Mouse (Mus musculus) heart, postnatal 10 days (tissue): ENCODE measurements around the gene Hexb. TPM values are rescaled to one million over a fixed set of nuclear protein-coding genes. Genes with fewer than 3 reads are reported as not detected.

Source experiments
- DNase-seq, 2 experiments: peaks; one replicate each; pipeline ENCODE4 v3.0.0; 2021
- intact Hi-C: fragments of 180-260 bp; cut with DNase I; formaldehyde crosslinking; loops from one replicate; pipeline ENCODE4 v1.15.1; 2025
- total RNA-seq, 2 experiments: library from RNA; stranded (reverse); gene quantifications; 2 replicates each; pipeline ENCODE4 v1.2.3; 2021

Hexb gene
- total RNA-seq, 2 experiments from 2014 or later = 24.3 to 29.8 TPM

GRCm38 (mm10) chr13:97227795-97228194, 29.6 kb upstream of the Hexb start:
- DNase-seq = no peak

GRCm38 (mm10) chr13:97225130-97225529, 27.0 kb upstream of the Hexb start:
- intact Hi-C loops = no loop called here
- DNase-seq = no peak

More at GRCm38 (mm10) chr13:97227795-97228194, 29.6 kb upstream of the Hexb start:
- intact Hi-C loops = no loop called here

GRCm38 (mm10) chr13:97224341-97224982, 26.3 kb upstream of the Hexb start:
- intact Hi-C loops = no loop called here
- DNase-seq = no peak

- DNase-seq = no peak
- intact Hi-C loops = no loop called here
Observed at GRCm38 (mm10) chr13:97223856-97224255, 25.7 kb upstream of the Hexb start.

GRCm38 (mm10) chr13:97220022-97220421, 21.9 kb upstream of the Hexb start:
- intact Hi-C loops = no loop called here
- DNase-seq = no peak

GRCm38 (mm10) chr13:97216196-97216595, 18.0 kb upstream of the Hexb start:
- intact Hi-C loops = no loop called here

GRCm38 (mm10) chr13:97215563-97215962, 17.4 kb upstream of the Hexb start:
- no peak for DNase-seq
- intact Hi-C loops = no loop called here

More at GRCm38 (mm10) chr13:97216196-97216595, 18.0 kb upstream of the Hexb start:
- no peak for DNase-seq

- intact Hi-C loops = no loop called here
- no peak for DNase-seq
Observed at GRCm38 (mm10) chr13:97214583-97215268, 16.6 kb upstream of the Hexb start.

DNA sequence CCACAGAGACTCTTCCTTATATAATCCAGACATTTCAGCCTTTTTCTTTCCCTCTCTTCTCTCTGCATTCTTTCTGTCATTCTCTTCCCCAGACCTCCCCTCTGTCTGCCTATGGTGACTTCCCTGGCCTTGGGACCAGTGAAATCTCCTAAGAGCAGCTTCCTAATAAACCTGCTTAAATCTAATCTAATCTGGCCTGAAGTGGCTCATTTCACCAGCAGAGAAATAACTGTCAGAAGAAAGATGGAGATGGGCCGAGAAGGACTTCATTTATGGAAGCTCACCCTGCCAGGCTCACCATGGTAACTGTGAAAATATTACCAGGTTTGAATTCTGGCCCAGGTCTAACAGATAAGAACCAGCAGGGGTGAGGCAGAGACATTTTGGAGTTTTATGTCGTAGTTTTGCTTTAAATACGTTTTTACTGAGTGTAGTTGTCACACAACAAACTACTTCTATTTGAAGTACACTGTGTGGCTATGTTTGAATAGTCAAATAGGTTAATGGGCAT, 10.4 kb upstream of the Hexb start:
- DNase-seq = peak; percentile 21 to 47
- intact Hi-C loops = no loop called here

DNA sequence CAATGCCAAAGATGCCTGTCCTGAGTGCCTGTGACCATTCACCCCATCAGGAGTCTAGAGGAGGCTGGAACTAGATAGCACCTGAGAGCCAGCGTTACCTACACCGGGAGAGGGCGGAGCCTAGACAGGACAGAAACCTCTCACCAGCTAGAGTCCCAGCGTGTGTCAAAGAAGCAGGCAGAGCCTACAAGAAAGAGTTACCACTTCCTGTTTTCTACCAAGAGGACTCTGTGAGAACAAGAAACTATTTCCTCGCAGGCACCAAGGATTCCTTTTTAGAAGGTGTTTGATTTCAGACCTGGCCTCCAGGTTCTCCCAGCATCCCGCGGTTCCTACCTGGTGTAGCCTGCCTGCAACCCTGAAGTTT, 9.9 kb upstream of the Hexb start:
- DNase-seq = no peak
- intact Hi-C loops = no loop called here

DNA sequence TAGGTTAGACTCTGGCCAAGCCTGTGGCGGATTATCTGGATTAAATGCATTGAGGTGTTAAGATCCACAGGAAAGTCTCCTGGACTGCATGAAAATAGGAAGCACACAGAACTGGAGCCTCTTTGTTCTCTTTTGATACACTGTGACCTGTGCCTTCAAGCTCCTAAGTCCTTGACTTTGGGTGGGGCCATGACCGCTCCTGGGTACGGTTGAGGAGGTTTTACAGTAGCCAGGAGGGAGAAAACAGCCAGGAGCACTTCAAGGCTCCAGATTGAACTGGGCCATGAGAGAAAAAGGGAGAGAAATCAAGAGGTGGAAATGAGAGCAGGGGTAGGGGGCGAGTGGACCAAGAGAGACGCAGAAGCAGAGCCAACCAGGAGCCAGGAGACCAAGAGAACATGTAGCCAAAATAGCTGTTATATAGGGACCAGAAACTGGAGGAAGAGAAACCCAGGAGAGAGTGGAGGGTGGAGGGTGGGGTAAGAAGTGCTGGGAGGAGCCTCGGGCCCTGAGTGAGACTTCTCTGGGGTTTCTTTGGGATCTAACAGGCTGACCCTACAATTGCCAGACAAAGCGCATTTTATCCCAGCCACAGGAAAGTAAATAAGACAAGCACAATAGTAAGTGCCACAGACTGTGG, 9.4 kb upstream of the Hexb start:
- intact Hi-C loops = no loop called here
- no peak for DNase-seq

DNA sequence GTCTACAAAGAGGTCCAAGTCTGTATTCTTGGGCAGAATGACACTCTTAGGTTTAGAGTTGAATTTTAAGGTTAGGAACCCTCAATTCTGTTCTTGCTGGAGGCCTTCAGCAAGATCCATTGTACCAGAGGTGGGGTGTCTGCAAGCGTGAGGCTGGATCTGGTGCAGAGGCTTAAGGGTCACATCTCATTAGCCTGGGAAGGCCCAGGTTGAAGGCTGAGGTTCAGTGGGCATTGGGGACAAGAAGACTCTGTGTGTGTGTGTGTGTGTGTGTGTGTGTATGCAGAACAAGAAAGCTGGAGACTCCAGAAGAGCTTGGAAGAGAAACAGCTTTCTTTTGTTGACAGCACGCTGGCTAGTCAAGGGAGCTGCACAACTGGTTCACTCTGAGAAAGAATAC, 7.9 kb upstream of the Hexb start:
- no peak for DNase-seq
- intact Hi-C loops = no loop called here

DNA sequence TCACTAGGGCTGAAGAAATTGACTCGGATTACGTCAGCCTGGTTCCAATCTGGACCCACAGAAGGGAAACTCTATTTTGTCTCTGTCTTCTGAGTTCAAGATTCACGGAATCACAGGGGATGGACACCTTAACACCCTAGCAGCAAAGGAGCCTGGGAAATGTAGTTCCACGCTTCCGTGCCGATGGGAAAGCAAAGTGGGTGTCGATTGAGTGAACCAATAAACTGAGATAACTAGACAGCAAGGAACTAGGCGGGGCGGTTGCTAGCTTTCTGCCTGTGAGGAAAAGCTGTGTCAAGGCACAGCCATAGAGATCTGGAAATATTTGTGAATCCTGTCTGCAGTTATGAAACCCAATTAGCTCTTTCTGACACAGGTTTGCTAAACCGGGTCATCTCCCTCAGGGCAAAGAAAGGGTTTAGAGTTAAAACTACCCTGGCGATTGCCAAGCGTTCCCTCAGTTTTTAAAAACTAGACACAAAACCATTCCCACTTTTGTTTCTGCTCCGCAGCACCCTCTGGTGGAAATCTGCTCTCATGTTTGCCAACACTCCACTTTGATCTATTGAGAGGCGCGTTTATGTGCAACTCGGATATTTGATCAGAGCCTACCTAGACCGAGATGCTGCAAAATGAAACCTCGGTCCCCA, 7.0 kb upstream of the Hexb start:
- peak; percentile 89 to 94 for DNase-seq
- intact Hi-C loops = no loop called here

DNA sequence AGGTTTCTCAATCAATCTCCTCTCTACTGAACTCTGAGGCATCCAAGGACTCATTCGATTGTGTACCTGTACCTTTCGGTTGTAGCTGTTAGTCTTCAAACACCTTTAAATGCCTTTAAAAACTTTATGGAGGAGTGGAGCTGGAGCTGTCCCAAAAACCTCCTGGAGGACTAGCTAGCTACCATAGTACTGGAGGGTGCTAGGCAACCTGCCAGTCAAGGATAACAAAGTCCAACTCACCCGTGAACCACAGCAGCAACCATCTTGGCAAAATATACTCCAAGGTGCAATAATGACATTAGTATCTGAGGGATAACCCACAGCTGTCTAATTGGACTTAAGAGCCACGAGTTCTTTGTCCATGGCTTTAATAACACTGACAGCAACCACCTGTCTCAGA, 3.7 kb upstream of the Hexb start:
- no peak for DNase-seq
- intact Hi-C loops = no loop called here

DNA sequence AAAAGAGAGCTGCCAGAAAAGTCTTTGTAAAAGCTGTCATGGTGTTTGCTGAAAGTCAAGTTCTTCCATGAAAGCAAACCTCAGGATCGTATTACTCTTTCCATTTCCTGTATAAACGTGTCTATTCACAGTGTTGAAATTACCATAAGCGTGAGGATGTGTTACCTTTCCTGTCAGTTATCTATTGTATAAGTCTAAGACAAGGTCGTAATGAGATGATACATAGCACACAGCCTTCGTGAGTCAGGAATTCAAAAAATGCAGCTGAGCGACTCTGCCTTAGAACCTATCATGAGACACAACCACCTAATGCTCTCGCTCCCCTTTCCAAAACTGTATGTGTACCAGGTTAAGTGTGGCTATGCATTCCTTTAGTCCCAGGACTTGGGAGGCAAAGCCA, 2.9 kb upstream of the Hexb start:
- intact Hi-C loops = no loop called here

DNA sequence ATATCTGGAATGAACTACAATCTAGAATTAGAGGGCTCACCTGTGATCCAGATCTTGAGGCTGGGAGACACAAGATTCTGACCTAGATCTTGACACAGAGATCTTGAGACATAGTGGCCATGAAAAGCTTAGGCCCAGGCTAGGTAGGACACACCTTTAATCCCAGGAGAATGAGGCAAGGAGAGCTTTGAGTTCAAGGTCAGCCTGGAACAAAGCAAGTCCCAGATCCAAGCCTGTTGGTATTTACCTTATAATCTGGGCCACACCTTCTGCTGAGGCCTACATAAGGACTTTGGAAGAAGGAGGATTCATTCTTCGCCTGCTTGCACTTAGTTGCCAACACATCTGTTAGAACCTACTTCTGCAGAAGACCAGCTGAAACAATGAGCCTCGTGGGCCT, 966 bp upstream of the Hexb start:
- DNase-seq = no peak
- intact Hi-C loops = no loop called here

More for the DNA sequence above, 2.9 kb upstream of the Hexb start:
- no peak for DNase-seq

- intact Hi-C loops = no loop called here
Observed at GRCm38 (mm10) chr13:97196925-97197218, 1.3 kb downstream of the Hexb start.

DNA sequence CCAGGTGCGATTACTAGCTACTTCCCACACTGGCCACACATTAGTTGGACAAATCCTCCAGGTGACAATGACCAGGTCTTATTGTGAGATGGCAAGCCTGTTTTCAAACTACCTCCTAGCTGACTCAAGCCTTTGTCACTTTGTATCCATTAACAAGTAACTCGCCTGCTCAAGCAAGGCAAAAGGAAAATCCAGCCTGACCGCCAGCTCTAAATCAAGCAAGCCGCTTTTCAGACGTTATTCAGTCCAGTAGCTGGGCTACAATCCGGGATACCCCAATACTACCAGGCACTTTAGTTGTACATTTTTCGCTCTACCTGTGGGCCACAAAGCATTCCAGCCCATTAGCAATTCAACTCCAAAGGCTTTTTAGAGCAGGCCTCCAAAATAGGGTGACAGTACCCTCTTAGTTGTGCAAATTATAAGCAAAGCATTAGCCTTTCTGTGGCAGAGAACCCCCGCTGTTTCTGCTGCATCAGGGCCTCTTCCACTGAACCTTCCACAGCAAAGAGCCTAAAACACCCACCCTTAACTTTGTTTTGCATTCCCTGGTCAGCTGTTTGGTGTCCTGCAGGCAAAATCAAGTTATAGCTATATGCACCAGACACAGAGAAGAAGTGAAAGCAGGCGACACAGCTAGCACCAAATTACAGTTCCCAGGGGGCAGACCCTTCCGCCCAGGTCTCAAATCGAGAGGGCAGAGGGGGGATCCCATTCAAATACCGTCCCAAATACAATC, 1.8 kb downstream of the Hexb start:
- intact Hi-C loops = no loop called here
- no peak for DNase-seq

More at GRCm38 (mm10) chr13:97196925-97197218, 1.3 kb downstream of the Hexb start:
- DNase-seq = no peak

DNA sequence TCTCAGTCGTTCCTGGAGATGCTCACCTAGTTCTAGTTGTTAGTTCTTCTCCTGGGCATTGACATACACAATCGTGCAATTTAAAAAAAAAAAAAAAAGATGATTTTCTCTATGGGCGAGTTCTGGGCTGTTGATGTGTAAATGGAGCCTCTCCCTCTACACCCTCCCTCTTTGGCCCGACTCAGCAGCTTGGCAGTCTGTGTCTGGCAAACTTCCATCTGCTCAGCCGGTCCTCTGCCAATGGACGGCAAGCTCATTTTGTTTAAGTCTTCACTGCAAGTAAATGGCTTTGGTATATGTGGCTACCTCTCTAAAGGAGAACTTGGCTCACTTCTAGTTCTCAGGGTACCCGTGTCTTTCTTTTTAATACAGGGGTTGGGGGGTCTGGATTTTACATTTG, 4.7 kb downstream of the Hexb start:
- intact Hi-C loops = no loop called here

DNA sequence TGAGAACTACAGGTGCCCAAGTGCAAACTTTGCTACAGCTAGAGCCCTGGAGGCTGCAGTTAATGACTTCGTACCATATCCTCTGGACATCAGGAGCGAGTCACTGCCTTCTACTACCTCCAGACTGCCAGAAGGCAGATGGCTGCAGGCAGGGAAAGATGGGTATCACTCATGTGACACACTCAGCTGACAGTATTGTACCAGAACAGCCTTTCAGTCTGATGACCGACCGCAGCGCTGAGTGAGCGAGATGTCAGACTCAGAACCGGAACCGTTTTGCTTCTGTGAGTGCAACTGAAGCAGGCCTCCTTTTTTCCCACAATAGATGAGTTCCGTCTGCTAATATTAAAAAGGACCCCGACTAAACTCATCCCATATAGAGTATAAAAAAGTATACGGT, 5.5 kb downstream of the Hexb start:
- intact Hi-C loops = no loop called here
- no peak for DNase-seq

More for the DNA sequence above, 4.7 kb downstream of the Hexb start:
- DNase-seq = peak; percentile 86 to 87

- intact Hi-C loops = no loop called here
- peak; percentile 25 to 42 for DNase-seq
Observed at GRCm38 (mm10) chr13:97187693-97188092, 10.5 kb downstream of the Hexb start.
